Mouse (Mus musculus) layer of hippocampus, postnatal 36 days (tissue): ENCODE measurements around the gene Exosc6. TPM values are rescaled to one million over a fixed set of nuclear protein-coding genes. Genes with fewer than 3 reads are reported as not detected.
A peak's percentile ranks its signal among the peaks of the same experiment; 100 is the strongest.
"Not testable (repeated sequence)": the region's sequence is repeated elsewhere in the genome, so short reads cannot be mapped to it uniquely, and the experiment has no call there.

Experiments
- DNase-seq, 2 experiments: peaks; one replicate each; pipeline ENCODE4 v3.0.0; 2022
- microRNA-seq, 2 experiments: library from miRNA; unstranded; fragments of <30 nt; microRNA quantifications; one replicate each; pipeline ENCODE4 v1.2.0; 2021
- total RNA-seq, 2 experiments: library from RNA; stranded (reverse); gene quantifications; 2 replicates each; pipeline ENCODE4 v1.2.3; 2021

Gene Exosc6
- total RNA-seq, 2 experiments from 2014 or later: not detected

DNA sequence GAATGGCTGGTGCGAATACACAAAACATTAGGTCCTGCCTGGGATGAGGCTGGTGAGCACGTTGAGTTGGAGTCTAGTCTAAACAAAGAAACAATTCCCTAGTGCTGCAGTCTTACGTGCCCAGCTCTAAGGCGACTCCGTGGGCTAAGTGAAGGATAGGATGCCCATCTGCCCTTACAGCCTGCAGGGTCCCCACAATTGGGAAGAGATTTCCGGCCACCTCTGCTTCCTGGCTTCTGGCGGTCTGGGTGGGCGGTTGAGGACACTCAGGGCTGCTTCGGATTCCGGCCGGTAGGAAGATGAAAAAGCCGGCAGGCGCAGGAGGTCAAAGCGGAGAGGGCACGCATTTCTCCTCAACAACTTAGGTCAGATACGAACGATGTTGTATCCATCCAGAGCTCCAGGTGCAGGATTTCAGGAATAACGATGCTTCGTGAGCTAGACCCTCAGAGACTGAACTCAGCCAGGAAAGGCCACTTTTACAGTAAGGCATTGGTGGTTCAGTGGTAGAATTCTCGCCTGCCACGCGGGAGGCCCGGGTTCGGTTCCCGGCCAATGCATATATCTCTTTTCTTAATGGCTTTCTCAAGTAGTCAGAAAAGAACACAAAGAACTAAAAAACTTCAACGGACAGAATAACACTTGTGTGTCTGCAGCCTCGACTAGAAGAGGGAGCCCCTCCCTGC lies 6.1 kb downstream of the Exosc6 start:
- peak; percentile 89 to 95 for DNase-seq

DNA sequence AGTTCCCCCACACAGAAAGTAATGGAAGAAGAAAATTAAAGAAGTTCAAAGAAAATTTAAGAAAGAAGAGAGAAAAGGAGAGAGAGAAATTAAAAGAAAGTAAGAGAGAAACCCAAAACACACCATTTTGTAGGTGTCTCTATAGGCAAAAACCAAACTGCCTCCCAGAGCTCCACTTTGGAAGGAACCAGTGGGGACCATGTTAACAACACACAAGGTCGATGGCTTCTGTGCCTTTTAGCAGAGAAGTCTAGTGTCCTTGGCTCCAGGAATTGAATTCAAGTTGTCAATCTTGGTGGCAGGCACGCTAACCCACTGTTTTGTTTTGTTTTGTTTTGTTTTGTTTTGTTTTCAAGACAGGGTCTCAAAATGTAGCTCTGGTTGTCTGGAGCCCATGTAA lies 6.8 kb downstream of the Exosc6 start:
- no peak for DNase-seq

DNA sequence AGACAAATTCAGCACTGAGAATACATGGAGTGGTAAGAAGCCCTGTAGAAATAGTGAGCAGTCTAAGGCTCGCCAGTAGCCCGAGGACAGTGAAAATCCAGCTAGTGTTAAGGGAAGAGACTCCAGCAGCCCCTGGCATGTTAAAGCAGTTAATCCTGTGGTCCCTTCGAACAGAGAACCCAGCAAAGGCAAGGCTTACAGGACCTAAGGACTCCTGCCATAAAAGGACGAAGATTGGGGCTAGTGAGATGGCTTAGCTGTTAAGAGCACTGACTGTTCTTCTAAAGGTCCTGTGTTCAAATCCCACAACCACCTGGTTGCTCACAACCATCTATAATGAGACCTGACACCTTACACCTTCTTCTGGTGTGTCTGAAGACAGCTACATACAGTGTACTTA lies 10.2 kb downstream of the Exosc6 start:
- DNase-seq: no peak

DNA sequence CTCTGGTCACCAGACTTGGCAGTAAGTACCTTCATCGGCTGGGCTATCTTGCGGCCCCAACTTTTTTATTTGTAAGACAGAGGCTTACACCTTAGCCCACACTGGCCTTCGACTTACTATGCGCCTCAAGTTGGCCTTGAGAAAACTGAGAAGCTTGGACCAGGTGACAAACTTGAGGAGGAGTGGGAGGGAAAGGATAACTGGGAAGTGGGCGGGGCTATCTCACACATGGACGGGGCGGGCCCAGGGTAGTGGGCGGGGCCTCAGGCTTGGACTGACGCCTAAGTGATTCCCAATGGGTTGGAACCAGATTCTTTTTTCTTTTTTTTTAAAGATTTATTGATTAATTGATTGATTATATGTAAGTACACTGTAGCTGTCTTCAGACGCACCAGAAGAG lies 11.3 kb downstream of the Exosc6 start:
- DNase-seq: no peak

DNA sequence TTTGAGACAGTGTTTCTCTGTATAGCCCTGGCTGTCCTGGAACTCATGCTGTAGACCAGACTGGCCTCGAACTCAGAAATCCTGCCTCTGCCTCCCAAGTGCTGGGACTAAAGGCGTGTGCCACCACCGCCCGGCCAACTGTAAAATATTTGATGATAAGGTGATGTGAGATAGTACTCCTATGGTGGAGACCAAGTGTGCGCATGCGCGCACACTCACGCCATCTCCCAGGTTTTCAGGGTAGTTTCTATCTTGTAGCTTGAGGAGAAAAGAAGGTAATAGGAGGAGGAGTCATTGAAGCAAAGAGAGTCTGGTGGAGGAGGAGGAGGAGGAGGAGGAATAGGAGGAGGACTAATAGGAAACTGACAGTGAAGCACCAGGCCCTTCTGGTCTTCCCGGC lies 12.5 kb downstream of the Exosc6 start:
- DNase-seq: not testable (repeated sequence)

DNA sequence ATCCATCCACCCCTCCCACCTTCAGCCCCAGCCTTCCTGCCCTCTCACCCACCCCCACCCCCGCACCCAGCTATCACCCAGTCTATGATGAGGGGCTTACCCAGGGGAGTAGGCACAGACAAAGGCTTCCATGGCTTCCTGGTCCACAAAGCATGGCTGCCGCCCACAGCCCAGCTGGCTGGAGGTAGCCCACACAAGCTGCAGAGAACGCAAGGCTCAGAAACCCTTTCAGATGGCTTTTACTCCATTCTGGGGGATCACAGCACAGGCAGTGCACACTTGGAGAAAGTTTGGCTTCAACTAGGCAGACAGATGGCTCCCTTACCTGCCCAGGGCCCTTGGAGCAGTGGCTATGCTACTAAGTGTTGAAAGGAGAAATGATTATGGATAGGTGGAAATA lies 19.8 kb downstream of the Exosc6 start:
- DNase-seq: peak; percentile 62 to 71

DNA sequence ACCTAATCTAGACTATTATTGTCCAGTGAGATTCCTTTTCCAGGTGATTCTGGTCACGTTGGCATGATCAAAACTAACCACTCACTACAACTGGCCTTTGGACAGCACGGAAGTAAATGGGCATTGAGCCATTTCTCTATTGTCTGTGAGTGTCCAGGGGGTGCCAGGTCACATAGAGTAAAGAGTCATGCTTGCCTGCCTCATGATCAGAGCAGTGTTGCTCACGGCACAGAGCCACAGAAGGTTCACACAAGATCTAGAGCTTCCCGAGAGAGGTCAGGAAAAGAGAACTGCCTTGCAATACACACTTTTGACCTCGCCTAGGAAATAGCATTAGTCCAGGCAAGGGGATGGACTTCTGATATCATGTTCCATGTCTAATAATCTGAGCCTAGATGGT lies 23.3 kb downstream of the Exosc6 start:
- no peak for DNase-seq

DNA sequence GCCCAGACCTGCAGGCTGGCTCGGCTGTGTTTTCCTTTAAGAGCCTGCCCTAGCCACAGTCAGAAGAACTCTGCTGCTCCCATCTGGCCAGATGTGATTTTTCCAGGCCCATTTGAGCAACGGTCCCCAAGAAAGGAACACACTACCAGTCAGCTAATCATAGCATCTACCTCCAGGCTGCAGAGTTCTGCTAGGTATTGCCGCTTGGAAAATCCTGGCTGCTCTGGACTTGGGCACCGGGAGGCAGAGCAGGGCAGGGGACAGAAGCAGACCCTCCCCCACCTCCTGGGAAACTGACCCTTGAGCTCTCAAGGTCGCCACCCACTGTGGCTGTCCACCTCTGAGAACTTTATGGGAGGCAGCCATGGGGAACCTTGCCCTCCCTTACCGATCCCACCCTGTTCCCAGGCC lies 23.7 kb downstream of the Exosc6 start:
- DNase-seq: no peak

DNA sequence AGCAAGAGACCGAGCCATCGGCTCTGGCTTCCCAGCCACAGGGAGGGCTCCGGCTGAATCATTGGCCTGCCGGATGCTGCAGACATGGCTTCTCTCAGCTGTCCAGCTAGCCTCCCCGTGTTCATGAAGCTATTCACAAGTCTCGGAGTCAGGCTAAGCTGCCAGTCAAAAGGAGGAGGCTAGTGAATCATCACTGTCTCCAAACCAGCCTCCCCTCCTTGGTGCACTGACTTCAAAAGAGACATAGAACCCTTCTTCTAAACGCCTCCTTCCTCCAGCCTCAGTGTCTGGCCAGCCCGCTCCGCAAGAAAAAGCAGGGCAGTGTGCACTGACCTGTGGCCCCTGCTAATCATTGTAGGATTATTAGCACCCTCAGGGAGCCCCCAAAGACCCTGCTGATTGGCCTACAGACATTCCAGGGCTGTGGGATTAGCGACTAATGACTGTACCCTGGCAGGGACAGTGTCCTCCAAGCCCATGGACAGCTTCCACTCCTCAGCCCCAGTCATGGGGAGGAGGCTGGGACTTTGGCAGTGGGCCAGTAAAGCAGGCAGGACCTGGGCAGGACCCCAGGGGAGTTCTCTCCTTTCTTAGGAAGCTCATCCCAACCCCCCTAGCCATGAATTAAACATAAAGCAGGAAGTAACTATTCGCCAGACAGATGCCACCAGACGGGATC lies 25.6 kb downstream of the Exosc6 start:
- DNase-seq: no peak

DNA sequence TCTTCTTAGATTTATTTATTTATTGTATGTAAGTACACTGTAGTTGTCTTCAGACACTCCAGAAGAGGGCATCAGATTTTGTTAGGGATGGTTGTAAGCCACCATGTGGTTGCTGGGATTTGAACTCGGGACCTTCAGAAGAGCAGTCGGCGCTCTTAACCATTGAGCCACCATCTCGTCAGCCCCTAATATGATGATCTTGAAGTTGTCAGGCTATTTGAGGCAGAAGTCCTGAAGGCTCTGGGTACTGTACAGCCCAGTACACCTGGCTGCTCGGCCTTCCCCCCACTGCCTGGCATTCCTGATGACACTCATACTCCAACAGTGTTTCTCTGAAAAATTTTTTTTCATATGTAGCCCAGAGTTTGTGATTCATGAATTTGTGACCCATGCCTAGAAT lies 27.8 kb downstream of the Exosc6 start:
- not testable (repeated sequence) for DNase-seq

DNA sequence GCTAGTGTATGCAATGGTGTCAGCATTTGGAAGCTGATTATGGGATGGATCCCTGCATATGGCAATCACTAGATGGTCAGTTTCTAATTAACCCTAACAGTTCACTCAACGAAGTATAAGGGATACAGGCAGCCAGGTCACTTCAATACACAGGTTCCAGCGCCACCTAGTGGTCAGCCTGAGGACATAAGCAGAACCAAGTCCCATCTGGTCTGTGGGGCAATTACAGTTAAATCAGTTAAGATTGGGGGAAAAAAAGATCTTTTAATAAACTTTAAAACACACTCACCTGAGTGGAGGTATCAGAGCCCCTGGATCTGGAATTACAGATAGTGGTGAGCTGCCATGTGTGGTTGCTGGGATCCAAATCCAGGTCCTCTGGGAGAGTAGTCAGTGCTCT lies 34.0 kb downstream of the Exosc6 start:
- DNase-seq: peak; percentile 62 to 74

DNA sequence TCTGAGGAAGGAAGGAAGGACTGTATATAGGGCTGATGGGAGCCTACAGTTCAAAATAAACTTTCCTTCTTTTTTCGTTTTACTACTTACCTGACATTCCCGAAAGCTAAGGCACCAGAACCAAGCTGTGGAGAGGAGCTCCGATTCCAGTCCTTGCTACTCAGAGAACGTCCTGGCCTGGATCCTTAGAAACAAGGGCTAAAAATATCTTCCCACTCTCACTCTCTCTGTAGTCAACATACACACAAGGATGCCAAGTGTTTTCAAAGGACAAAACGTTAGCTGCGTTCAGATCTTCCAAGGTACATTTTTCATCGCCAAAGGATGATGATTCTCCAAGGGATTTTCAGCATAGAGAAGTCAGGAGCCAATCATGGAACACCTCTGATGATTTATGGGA lies 35.6 kb downstream of the Exosc6 start:
- no peak for DNase-seq

DNA sequence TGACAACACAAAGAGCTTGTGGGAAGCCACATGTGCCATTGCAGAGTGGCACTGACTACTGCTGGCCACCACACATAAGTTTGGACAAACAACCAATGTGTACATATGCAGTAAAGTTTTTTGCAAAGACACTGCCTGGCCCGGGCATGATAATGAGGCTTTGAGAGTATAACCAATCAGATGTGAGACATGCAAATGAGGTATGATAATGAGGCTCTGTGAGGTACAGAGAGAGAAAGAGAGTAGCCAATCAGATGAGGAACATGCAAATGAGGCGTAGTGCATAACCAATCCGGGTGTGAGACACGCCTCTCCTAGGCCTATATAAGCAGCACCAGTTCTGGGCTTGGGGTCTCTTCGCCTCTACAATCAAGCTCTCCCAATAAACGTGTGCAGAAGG lies 36.2 kb downstream of the Exosc6 start, which contains the start of gene Clec18a:
Clec18a (minus strand) TSS at position 101 of the 400 bp plus-strand sequence.
- not testable (repeated sequence) for DNase-seq

DNA sequence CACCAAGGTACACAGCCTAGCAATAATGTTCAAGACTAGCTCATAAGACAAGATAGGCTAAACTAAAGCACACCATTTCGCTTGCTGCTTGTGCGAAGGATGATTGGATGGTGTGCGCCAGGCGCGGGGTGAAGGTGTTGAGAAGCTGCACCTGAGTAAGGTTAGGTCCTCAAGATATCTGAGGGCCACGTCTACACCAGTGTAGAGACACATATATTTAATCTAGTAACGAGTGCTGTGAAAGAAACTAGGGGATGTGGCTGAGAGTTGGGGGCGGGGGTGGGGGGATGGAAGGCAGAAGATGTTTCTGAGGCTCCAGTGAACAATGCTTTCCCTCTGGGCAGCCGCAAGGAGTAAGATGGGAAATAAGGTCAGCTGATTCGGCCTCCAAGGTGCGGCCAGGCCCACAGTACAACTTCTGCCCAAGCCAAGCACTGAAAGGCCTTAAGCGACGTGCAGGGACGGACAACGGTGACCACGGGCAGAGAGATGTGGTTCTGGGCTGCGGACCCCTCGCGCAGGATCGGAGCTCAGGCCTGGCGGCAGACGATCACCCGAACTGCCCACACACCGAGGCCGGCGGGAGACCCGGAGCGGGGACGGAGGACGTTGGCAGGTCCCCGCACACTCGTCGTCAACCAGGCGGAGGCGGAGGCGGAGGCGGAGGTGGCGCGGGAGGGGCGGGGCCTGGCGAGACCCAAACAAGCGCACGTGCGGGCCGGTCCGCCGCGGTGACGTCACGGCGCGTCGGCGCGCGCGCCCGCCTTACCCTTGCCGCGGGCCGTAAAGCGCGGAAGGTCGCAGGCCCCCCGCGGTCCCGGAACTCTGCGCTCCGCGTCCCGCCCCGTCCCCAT lies 38.0 kb downstream of the Exosc6 start, which contains the start of gene Pdpr:
Pdpr (plus strand) TSS at position 766 of the 854 bp plus-strand sequence.
- peak; percentile 89 to 90 for DNase-seq

DNA sequence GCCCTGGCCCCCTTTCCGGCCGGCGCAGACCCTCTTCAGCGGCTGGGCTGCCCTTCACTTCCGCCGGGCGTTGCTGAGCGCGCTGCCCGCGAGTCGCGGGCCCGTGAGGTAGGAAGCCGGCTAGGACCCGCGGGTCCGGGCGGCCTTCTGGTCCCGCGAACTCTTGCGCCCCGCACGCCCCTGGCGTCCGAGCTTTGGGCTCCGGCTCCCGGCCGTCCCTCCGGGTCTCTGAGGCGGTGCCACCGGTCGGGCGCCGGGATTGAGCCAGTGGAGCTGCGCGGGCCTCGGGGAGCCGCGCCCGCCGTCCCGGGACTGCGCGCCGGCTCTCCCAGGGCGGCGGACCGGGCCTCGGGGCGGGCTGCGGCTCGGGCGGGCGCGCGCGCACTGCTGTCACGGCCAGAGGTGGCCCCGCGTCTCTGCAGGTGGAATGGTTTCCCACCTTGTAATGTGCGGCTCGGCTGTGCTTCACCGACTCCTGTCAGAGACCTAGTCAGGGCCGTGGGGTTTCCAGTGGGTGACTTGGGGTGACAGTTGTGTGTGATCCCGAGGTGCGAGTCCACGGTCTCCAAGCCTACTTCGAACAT lies 38.7 kb downstream of the Exosc6 start:
- peak; percentile 27 to 30 for DNase-seq

Small RNAs within 50 kb of the gene (microRNA-seq; reads per million reads assigned to microRNA genes)
- gene Gm24103 (0 reads per million in 2 experiments), gene Mir3473d (0.30 to 0.63 reads per million in 2 experiments)

Other genes with a start within 250 kb of the Exosc6 start
- gene Cog4, start 209.7 kb upstream of the Exosc6 start, total RNA-seq: 10 to 100 TPM; 58.6 to 67.6 TPM
- 10 to 100 TPM; 73.1 to 76.9 TPM for gene Sf3b3, start 209.6 kb upstream of the Exosc6 start, total RNA-seq
- gene Fuk, start 153.9 kb upstream of the Exosc6 start, total RNA-seq: 10 to 100 TPM; 20.8 to 24.0 TPM
- 10 to 100 TPM; 94.9 to 95.6 TPM for gene St3gal2, start 136.4 kb upstream of the Exosc6 start, total RNA-seq
- gene Ddx19a, start 58.5 kb upstream of the Exosc6 start, total RNA-seq: 10 to 100 TPM; 28.9 to 31.0 TPM
- 10 to 100 TPM; 19.9 TPM for gene Ddx19b, start 24.6 kb upstream of the Exosc6 start, total RNA-seq
- 10 to 100 TPM; 85.2 to 88.8 TPM for gene Aars, start 23.2 kb upstream of the Exosc6 start, total RNA-seq
- gene Clec18a, start 36.1 kb downstream of the Exosc6 start, total RNA-seq: 1 to 10 TPM; 1.1 to 1.2 TPM
- gene Pdpr, start 38.3 kb downstream of the Exosc6 start, total RNA-seq: 10 to 100 TPM; 25.9 to 26.1 TPM
- gene Glg1, start 202.9 kb downstream of the Exosc6 start, total RNA-seq: 100 to 1,000 TPM; 140 to 142 TPM
- gene Rfwd3, start 243.9 kb downstream of the Exosc6 start, total RNA-seq: 10 to 100 TPM; 20.5 to 22.1 TPM